Mouse (Mus musculus) embryonic facial prominence, embryonic 11.5 days (tissue): ENCODE data around the gene Rnf113a2. TPM values are rescaled to one million over a fixed set of nuclear protein-coding genes. Genes with fewer than 3 reads are reported as not detected.
A peak's percentile ranks its signal among the peaks of the same experiment; 100 is the strongest.

Experiments
- ATAC-seq: fragments of 200-750 bp; cut with Nextera tagmentation; replicated peaks from 2 replicates; pipeline ENCODE4 v1.8.0; 2017; ENCODE audit warnings: low read depth; ENCODE audit not compliant: insufficient number of reproducible peaks, low FRiP score, low TSS enrichment
- DNase-seq: peaks from one replicate; pipeline ENCODE4 v3.0.0-alpha.2; 2015; ENCODE audit warnings: low spot score
- H3K27ac ChIP-seq: fragments of 300-500 bp; sonication (generic); replicated peaks from 2 replicates; pipeline ENCODE4 v1.5.1; 2014; ENCODE audit warnings: mild to moderate bottlenecking, low read depth, low read length, control low read depth
- H3K27me3 ChIP-seq: fragments of 300-500 bp; sonication (generic); 2 replicates; pipeline ENCODE4 v1.6.1; 2014; ENCODE audit warnings: mild to moderate bottlenecking, low read length, moderate library complexity, mixed read lengths; ENCODE audit not compliant: control insufficient read depth, insufficient read depth
- H3K36me3 ChIP-seq: fragments of 300-500 bp; sonication (generic); replicated peaks from 2 replicates; pipeline ENCODE4 v1.6.1; 2014; ENCODE audit warnings: low read depth, mild to moderate bottlenecking, low read length, moderate library complexity, mixed read lengths; ENCODE audit not compliant: control insufficient read depth, insufficient read depth
- H3K4me1 ChIP-seq: fragments of 300-500 bp; sonication (generic); 2 replicates; pipeline ENCODE4 v1.6.1; 2014; ENCODE audit warnings: low read length, mixed read lengths; ENCODE audit not compliant: control insufficient read depth, insufficient read depth
- H3K4me2 ChIP-seq: fragments of 300-500 bp; sonication (generic); 2 replicates; pipeline ENCODE4 v1.6.1; 2014; ENCODE audit warnings: low read depth, mild to moderate bottlenecking, control low read depth, low read length, moderate library complexity
- H3K4me3 ChIP-seq: fragments of 300-500 bp; sonication (generic); 2 replicates; pipeline ENCODE4 v1.5.1; 2014; ENCODE audit warnings: low read depth, low read length, control low read depth
- H3K9ac ChIP-seq: fragments of 300-500 bp; sonication (generic); replicated peaks from 2 replicates; pipeline ENCODE4 v1.6.1; 2014; ENCODE audit warnings: mild to moderate bottlenecking, control low read depth, low read length
- H3K9me3 ChIP-seq: fragments of 300-500 bp; sonication (generic); replicated peaks from 2 replicates; pipeline ENCODE4 v1.6.1; 2016; ENCODE audit warnings: mild to moderate bottlenecking, low read length, inconsistent platforms, mixed read lengths; ENCODE audit not compliant: control insufficient read depth
- WGBS: fragments of 180-500 bp; shearing (Covaris S2); extraction: QIAGEN DNeasy Blood & Tissue Kit; methylation state at CpG from one replicate; pipeline ENCODE4 v1.1.7; 2014; 5-methylcytosine and 5-hydroxymethylcytosine counted together
- polyA plus RNA-seq: library from polyadenylated mRNA; unstranded; fragments of >200 nt; fragmentation: Nextera tagmentation; extraction: Ambion mirVana; gene quantifications from 2 replicates; pipeline ENCODE4 v1.2.1, GENCODE M21; 2014

Rnf113a2 gene
- polyA plus RNA-seq, 1 experiment from 2014 or later: 29.4 TPM

- Histone ChIP-seq H3K4me2 (no peak overlapping the region), H3K9me3 (no peaks in the 10 kb centered on the region), H3K27ac (no peak overlapping the region), H3K4me3 (no peak overlapping the region), H3K9ac (no peak overlapping the region), H3K36me3 (no peaks in the 10 kb centered on the region), H3K27me3 (no peaks in the 10 kb centered on the region), H3K4me1 (no peaks in the 10 kb centered on the region)
- DNase-seq: no peak
- WGBS: 75% methylated on average over 3 of the region's 3 CpGs
- ATAC-seq: no peak
Observed at GRCm38 (mm10) chr12:84423990-84424389, 7.0 kb downstream of the Rnf113a2 start.

GRCm38 (mm10) chr12:84429825-84430224, 12.8 kb downstream of the Rnf113a2 start:
- DNase-seq: no peak
- no peaks in the 10 kb centered on the region for H3K27me3 ChIP-seq
- H3K4me2 ChIP-seq: no peak overlapping the region
- no peaks in the 10 kb centered on the region for H3K4me1 ChIP-seq
- H3K27ac ChIP-seq: no peak overlapping the region
- no peak overlapping the region for H3K4me3 ChIP-seq
- no peak overlapping the region for H3K9ac ChIP-seq
- no peak for ATAC-seq
- H3K36me3 ChIP-seq: no peaks in the 10 kb centered on the region
- H3K9me3 ChIP-seq: no peaks in the 10 kb centered on the region
- WGBS: 92% methylated on average over 2 of the region's 2 CpGs

GRCm38 (mm10) chr12:84438697-84439096, 21.7 kb downstream of the Rnf113a2 start:
- WGBS: 67% methylated on average over 2 of the region's 2 CpGs

GRCm38 (mm10) chr12:84442526-84442925, 25.5 kb downstream of the Rnf113a2 start:
- no peak overlapping the region for H3K4me2 ChIP-seq
- H3K27ac ChIP-seq: no peak overlapping the region
- no peak overlapping the region for H3K9ac ChIP-seq
- no peaks in the 10 kb centered on the region for H3K9me3 ChIP-seq
- H3K4me3 ChIP-seq: no peak overlapping the region
- H3K36me3 ChIP-seq: no peaks in the 10 kb centered on the region
- no peak for DNase-seq
- H3K4me1 ChIP-seq: no peaks in the 10 kb centered on the region
- 69% methylated on average over 4 of the region's 4 CpGs for WGBS
- H3K27me3 ChIP-seq: no peaks in the 10 kb centered on the region
- no peak for ATAC-seq

More at GRCm38 (mm10) chr12:84438697-84439096, 21.7 kb downstream of the Rnf113a2 start:
- ATAC-seq: no peak
- no peak for DNase-seq
- Histone ChIP-seq H3K4me2 (no peak overlapping the region), H3K9ac (no peak overlapping the region), H3K9me3 (no peaks in the 10 kb centered on the region), H3K27ac (no peak overlapping the region), H3K27me3 (no peaks in the 10 kb centered on the region), H3K4me3 (no peak overlapping the region), H3K4me1 (no peaks in the 10 kb centered on the region), H3K36me3 (no peaks in the 10 kb centered on the region)

- no peak overlapping the region for H3K4me3 ChIP-seq
- no peak overlapping the region for H3K27ac ChIP-seq
- no peak overlapping the region for H3K9ac ChIP-seq
- DNase-seq: no peak
- no peaks in the 10 kb centered on the region for H3K4me1 ChIP-seq
- no peak overlapping the region for H3K4me2 ChIP-seq
- WGBS: 82% methylated on average over 1 of the region's 1 CpGs
- H3K27me3 ChIP-seq: no peaks in the 10 kb centered on the region
- H3K9me3 ChIP-seq: no peaks in the 10 kb centered on the region
- ATAC-seq: no peak
- no peaks in the 10 kb centered on the region for H3K36me3 ChIP-seq
Observed at GRCm38 (mm10) chr12:84447386-84447785, 30.4 kb downstream of the Rnf113a2 start.

GRCm38 (mm10) chr12:84448181-84448580, 31.2 kb downstream of the Rnf113a2 start:
- ATAC-seq: no peak
- Histone ChIP-seq H3K9me3 (no peaks in the 10 kb centered on the region), H3K4me1 (no peaks in the 10 kb centered on the region), H3K27me3 (no peaks in the 10 kb centered on the region), H3K9ac (no peak overlapping the region), H3K27ac (no peak overlapping the region), H3K4me2 (no peak overlapping the region), H3K36me3 (no peaks in the 10 kb centered on the region), H3K4me3 (no peak overlapping the region)
- WGBS: 87% methylated on average over 6 of the region's 6 CpGs
- DNase-seq: no peak

- no peak overlapping the region; the same call in 1 of the 2 replicates for H3K4me3 ChIP-seq
Observed at GRCm38 (mm10) chr12:84449887-84450286, 32.9 kb downstream of the Rnf113a2 start.

GRCm38 (mm10) chr12:84450351-84450717, 33.3 kb downstream of the Rnf113a2 start:
- H3K27me3 ChIP-seq: no peaks in the 10 kb centered on the region
- no peaks in the 10 kb centered on the region for H3K36me3 ChIP-seq
- H3K9me3 ChIP-seq: no peaks in the 10 kb centered on the region
- WGBS: 1% methylated on average over 6 of the region's 6 CpGs
- no peaks in the 10 kb centered on the region for H3K4me1 ChIP-seq
- no peak for DNase-seq
- no peak; the same call in 1 of the 2 replicates for ATAC-seq
- H3K27ac ChIP-seq: no peak overlapping the region
- H3K4me2 ChIP-seq: peak overlapping the region; percentile 91
- H3K9ac ChIP-seq: peak overlapping the region; percentile 37
- peak overlapping the region; percentile 60 for H3K4me3 ChIP-seq

More at GRCm38 (mm10) chr12:84449887-84450286, 32.9 kb downstream of the Rnf113a2 start:
- 45% methylated on average over 10 of the region's 10 CpGs for WGBS
- Histone ChIP-seq H3K9ac (peak overlapping the region; percentile 37; the same call in 1 of the 2 replicates), H3K36me3 (no peaks in the 10 kb centered on the region), H3K4me1 (no peaks in the 10 kb centered on the region), H3K27ac (no peak overlapping the region), H3K9me3 (no peaks in the 10 kb centered on the region), H3K4me2 (peak overlapping the region; percentile 91), H3K27me3 (no peaks in the 10 kb centered on the region)
- DNase-seq: no peak
- no peak for ATAC-seq
